Mouse (Mus musculus) midbrain, embryonic 12.5 days (tissue): ENCODE results near the gene Stim2. TPM values are rescaled to one million over a fixed set of nuclear protein-coding genes. Genes with fewer than 3 reads are reported as not detected.
A peak's percentile ranks its signal among the peaks of the same experiment; 100 is the strongest.

Experiments used
- ATAC-seq: fragments of 200-750 bp; cut with Nextera tagmentation; 2 replicates; pipeline ENCODE4 v1.8.0; 2017; ENCODE audit warnings: low read depth, moderate TSS enrichment, moderate library complexity; ENCODE audit not compliant: low FRiP score
- H3K27ac ChIP-seq: fragments of 300-500 bp; sonication (generic); replicated peaks from 2 replicates; pipeline ENCODE4 v1.5.1; 2016; ENCODE audit warnings: mild to moderate bottlenecking
- H3K27me3 ChIP-seq: fragments of 300-500 bp; sonication (generic); 2 replicates; pipeline ENCODE4 v1.6.1; 2016; ENCODE audit warnings: mild to moderate bottlenecking
- H3K36me3 ChIP-seq: fragments of 300-500 bp; sonication (generic); 2 replicates; pipeline ENCODE4 v1.6.1; 2016
- H3K4me1 ChIP-seq: fragments of 300-500 bp; sonication (generic); 2 replicates; pipeline ENCODE4 v1.6.1; 2016
- H3K4me2 ChIP-seq: fragments of 300-500 bp; sonication (generic); replicated peaks from 2 replicates; pipeline ENCODE4 v1.6.1; 2016; ENCODE audit warnings: mild to moderate bottlenecking, moderate library complexity
- H3K4me3 ChIP-seq: fragments of 300-500 bp; sonication (generic); 2 replicates; pipeline ENCODE4 v1.5.1; 2016; ENCODE audit warnings: mild to moderate bottlenecking
- H3K9ac ChIP-seq: fragments of 300-500 bp; sonication (generic); replicated peaks from 2 replicates; pipeline ENCODE4 v1.6.1; 2016; ENCODE audit warnings: mild to moderate bottlenecking, moderate library complexity
- H3K9me3 ChIP-seq: fragments of 300-500 bp; sonication (generic); 2 replicates; pipeline ENCODE4 v1.6.1; 2016; ENCODE audit warnings: mild to moderate bottlenecking
- WGBS: fragments of 180-500 bp; shearing (Covaris S2); methylation state at CpG from one replicate; pipeline ENCODE4 v1.1.7; 2016; 5-methylcytosine and 5-hydroxymethylcytosine counted together
- polyA plus RNA-seq: library from polyadenylated mRNA; unstranded; fragments of >200 nt; fragmentation: Nextera tagmentation; extraction: Ambion mirVana; gene quantifications from 2 replicates; pipeline ENCODE4 v1.2.1, GENCODE M21; 2016

Stim2 gene
- polyA plus RNA-seq: 24.1 and 24.7 TPM in 2 replicates

DNA sequence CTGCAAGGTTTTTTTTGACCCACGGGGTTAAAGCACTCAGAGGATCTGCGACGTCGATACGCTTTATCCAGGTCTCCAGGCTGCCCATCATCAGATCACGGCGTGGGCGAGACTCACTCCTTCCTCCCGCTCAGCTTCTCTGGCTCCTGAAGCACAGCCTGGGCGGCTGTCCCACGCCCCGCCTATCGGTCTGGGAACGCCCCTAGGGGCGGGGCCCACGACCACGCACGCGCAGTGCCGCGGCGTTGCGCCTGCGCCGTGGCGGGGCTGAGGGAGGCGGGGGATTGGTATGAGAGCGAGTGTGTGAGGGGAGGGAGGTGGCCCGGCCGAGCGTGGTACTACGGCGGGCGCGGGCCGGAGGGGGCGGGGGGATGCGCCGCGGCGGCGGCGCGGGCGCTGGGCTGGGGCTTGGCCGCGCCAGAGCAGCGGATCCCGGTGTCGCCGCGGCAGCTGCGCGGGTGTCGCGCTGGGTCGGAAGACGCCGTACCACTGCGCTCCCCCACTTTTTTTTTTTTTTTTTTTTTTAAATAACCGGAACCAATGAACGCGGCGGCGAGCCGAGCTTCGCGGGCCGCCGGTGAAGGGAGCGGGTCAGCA lies at the start of gene Stim2:
Gene Stim2 (plus strand): TSS at position 354 of the 597 bp plus-strand sequence.
- no peaks in the 10 kb centered on the region for H3K9me3 ChIP-seq
- under 1% methylated on average over 36 of the region's 71 CpGs for WGBS
- H3K4me2 ChIP-seq: peak within 1 kb of the TSS; percentile 82
- peak within 1 kb of the TSS; percentile 94 for H3K9ac ChIP-seq
- H3K27ac ChIP-seq: peak within 1 kb of the TSS; percentile 93
- H3K4me3 ChIP-seq: peak within 1 kb of the TSS; percentile 91
- peaks cover 22% of the 10 kb centered on the region for H3K4me1 ChIP-seq
- H3K27me3 ChIP-seq: peaks cover 5% of the 10 kb centered on the region; the same call in 1 of the 2 replicates
- no peaks in the 10 kb centered on the region for H3K36me3 ChIP-seq
- peak; percentile 97 for ATAC-seq

DNA sequence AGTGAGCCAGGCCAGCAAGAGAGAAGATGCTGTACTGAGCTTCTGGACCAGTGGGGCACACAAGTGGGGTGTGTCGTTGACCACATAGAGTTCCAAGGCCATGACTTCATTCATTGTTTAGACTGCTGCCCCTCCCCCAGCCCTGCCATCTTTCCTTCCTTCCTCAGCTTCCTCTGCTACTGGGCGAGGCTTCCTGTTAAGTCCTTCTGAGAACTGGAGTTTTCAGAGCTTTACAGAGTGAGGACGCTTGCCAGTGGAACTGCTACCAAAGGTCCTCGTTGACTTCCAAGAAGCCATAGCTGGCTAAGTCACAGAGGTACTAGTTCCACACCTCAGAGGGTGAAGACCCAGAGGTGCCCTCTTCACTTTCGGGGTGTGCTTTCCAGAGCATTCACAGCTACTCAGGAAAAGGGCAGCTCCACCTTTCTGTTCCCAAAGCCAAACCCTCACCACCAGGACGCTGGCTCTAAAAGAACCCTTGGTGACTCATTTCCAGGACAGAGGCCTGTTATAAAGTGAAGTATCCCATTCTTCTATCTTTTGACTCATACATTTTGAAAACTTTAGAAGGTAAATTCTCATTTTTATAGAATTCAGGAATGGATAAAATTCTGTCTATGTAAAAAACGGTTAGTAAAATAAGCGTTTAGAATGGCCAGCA lies 49.6 kb upstream of the Stim2 start:
- H3K4me2 ChIP-seq: no peak overlapping the region
- WGBS: 84% methylated on average over 8 of the region's 8 CpGs
- peaks cover 9% of the 10 kb centered on the region for H3K4me1 ChIP-seq
- no peaks in the 10 kb centered on the region for H3K36me3 ChIP-seq
- no peaks in the 10 kb centered on the region for H3K9me3 ChIP-seq
- ATAC-seq: no peak
- no peaks in the 10 kb centered on the region; the same call in 1 of the 2 replicates for H3K27me3 ChIP-seq
- H3K4me3 ChIP-seq: no peak overlapping the region
- no peak overlapping the region for H3K9ac ChIP-seq
- no peak overlapping the region for H3K27ac ChIP-seq

DNA sequence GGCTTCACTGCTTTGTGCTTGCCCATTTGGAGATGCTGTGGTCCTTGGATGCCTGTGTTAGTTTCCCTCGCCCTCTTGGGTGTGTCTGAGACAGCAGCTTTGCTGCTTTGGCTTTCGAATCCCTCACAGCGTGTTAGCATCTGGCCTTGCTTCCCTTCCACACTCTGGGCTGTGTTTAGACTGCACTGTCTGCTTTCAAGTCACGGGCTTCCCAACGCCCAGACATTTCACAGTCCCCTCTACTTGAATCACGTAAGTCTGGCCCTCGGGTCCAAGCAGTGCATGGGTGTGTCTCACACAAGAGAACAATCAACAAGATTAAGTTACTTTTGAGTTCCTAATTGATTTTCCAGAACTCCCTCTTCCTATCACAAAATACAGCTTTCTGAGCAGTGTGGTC lies 48.1 kb upstream of the Stim2 start:
- Histone ChIP-seq H3K4me1 (peaks cover 9% of the 10 kb centered on the region), H3K27ac (no peak overlapping the region), H3K4me2 (no peak overlapping the region), H3K27me3 (no peaks in the 10 kb centered on the region; the same call in 1 of the 2 replicates), H3K36me3 (no peaks in the 10 kb centered on the region), H3K9ac (no peak overlapping the region), H3K4me3 (no peak overlapping the region), H3K9me3 (no peaks in the 10 kb centered on the region)
- no peak for ATAC-seq
- WGBS: 57% methylated on average over 7 of the region's 7 CpGs

DNA sequence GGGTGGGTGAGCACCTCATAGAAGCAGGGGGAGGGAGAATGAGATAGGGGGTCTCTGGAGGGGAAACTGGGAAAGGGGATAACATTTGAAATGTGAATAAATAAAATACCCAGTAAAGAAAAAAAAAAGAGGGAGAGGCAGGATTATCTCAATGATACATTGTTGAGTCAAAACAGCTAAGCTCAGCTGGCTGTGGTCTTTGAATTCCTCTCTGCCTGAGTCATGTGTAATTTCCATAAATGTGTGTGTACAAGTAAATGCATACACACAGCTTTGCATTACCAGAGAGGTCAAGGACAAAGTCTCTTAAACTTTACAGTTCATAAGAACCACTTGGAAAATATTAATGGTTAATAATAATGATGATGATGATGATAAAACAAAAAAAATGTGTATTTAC lies 45.1 kb upstream of the Stim2 start:
- H3K4me1 ChIP-seq: no peaks in the 10 kb centered on the region
- no peaks in the 10 kb centered on the region for H3K27me3 ChIP-seq
- no peaks in the 10 kb centered on the region for H3K36me3 ChIP-seq
- no peak for ATAC-seq
- H3K9ac ChIP-seq: no peak overlapping the region
- H3K4me3 ChIP-seq: no peak overlapping the region
- no peak overlapping the region for H3K4me2 ChIP-seq
- no peaks in the 10 kb centered on the region for H3K9me3 ChIP-seq
- H3K27ac ChIP-seq: no peak overlapping the region

DNA sequence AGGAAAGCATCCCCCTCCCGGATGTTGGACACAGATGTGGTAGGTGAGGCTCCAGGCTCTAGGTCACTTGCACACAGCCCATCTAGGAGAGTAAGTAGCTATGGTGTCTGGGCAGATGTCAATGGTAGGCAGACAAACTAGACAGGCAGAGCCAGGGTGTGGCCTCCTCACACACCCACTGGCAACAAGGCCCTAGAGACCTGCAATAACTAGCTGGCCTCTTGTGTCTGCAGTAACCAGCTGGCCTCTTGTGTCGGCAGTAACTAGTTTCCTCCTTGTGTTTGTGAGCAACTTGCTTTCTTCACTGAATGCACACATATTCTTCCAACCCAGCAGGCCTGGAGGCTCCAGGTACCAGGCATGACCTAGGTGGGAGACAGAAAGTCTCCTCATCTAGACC lies 44.5 kb upstream of the Stim2 start:
- ATAC-seq: no peak
- Histone ChIP-seq H3K9me3 (no peaks in the 10 kb centered on the region), H3K4me2 (no peak overlapping the region), H3K9ac (no peak overlapping the region), H3K36me3 (no peaks in the 10 kb centered on the region), H3K4me3 (no peak overlapping the region), H3K4me1 (no peaks in the 10 kb centered on the region), H3K27ac (no peak overlapping the region), H3K27me3 (no peaks in the 10 kb centered on the region)
- 92% methylated on average over 2 of the region's 2 CpGs for WGBS

DNA sequence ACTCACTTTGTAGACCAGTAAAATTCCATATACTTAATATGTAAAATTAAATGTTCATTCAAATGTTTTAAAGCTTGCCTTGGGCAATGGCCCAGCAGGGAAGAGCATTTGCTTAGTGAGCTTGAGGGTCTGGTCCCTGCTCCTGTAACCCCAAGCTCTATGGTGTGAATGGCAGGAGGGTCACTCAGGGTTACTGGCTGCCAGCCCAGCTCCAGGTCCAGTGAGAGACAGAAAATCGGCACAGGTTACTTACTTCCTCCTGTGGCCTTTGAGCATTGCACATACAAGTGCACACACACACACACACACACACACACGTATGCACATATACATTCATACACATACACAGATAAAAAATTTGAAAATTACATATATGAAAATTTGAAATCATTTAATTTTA lies 42.3 kb upstream of the Stim2 start:
- H3K27me3 ChIP-seq: no peaks in the 10 kb centered on the region
- no peak overlapping the region for H3K4me3 ChIP-seq
- H3K9ac ChIP-seq: no peak overlapping the region
- no peak for ATAC-seq
- no peak overlapping the region for H3K4me2 ChIP-seq
- no peak overlapping the region for H3K27ac ChIP-seq
- 83% methylated on average over 2 of the region's 2 CpGs for WGBS
- H3K36me3 ChIP-seq: no peaks in the 10 kb centered on the region
- no peaks in the 10 kb centered on the region for H3K9me3 ChIP-seq
- no peaks in the 10 kb centered on the region for H3K4me1 ChIP-seq

DNA sequence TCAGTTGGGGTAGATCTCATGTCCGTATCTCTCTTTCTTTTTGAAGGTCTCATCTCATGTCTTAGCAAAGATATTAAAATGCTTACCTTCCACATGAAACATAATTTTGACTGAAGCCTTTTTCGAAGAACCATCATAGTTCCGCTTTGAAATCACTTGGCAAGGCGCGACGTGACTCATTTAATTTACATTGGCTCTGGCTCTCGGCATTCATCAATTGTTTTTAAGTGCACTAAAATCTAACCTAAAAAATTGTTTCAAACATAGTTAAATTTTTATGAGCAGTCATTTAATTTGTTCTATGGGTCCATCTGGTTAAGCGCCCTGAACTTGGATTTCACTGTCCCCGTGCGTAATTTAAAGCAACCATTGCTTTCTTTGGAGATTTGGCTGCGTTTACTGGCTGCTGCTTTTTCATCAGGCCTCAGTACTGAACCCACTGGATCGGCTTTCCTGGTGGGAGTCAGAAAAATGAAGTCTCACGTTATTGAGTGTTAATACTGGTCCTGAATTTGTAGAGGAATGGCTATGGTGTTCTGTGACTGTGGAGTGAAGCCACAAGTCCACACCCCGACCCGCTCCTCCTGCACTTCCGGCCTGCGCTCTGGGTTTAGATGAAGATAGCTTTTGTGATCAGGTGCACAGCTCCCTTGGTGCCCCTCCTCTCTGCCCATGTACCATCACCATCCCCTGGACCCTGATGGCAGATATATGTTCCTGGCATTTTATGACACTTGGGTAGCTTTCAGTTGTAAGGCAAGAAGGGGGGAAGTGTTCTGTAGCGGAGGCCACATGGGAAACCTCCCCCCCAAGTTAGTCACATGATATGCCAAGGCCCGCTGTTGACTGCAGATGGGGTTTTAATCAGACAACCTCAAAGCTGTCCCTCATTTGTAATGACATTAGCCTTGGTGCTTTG lies 41.6 kb upstream of the Stim2 start:
- Histone ChIP-seq H3K27ac (no peak overlapping the region), H3K27me3 (no peaks in the 10 kb centered on the region)
- WGBS: 91% methylated on average over 19 of the region's 19 CpGs

DNA sequence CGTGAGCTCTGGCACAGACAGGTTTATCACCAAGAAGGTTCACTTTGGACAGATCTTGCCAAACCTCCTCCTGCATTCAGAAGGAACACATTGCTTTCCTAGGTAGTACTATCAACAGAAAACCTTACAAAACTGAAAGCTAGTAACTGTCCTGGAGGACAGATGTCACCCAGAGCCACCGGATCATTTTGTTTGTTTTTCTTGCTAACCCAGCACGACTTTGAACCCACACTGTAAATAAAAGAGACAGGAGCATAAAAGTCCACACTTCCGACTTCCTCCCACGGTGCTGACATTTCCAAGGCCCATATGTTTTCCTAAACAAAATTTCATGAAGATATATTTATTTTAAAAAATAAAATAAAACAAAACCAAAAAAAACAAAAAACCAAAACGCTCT lies 41.0 kb upstream of the Stim2 start:
- H3K27me3 ChIP-seq: no peaks in the 10 kb centered on the region
- WGBS: 75% methylated on average over 6 of the region's 6 CpGs
- ATAC-seq: no peak
- H3K4me1 ChIP-seq: no peaks in the 10 kb centered on the region; the same call in 1 of the 2 replicates
- no peaks in the 10 kb centered on the region for H3K36me3 ChIP-seq
- no peak overlapping the region for H3K9ac ChIP-seq
- no peaks in the 10 kb centered on the region for H3K9me3 ChIP-seq
- H3K4me3 ChIP-seq: no peak overlapping the region
- H3K4me2 ChIP-seq: no peak overlapping the region
- H3K27ac ChIP-seq: no peak overlapping the region

More for the DNA sequence above, 41.6 kb upstream of the Stim2 start:
- Histone ChIP-seq H3K4me1 (no peaks in the 10 kb centered on the region), H3K4me3 (no peak overlapping the region), H3K36me3 (no peaks in the 10 kb centered on the region), H3K9ac (no peak overlapping the region), H3K9me3 (no peaks in the 10 kb centered on the region), H3K4me2 (no peak overlapping the region)
- ATAC-seq: no peak

DNA sequence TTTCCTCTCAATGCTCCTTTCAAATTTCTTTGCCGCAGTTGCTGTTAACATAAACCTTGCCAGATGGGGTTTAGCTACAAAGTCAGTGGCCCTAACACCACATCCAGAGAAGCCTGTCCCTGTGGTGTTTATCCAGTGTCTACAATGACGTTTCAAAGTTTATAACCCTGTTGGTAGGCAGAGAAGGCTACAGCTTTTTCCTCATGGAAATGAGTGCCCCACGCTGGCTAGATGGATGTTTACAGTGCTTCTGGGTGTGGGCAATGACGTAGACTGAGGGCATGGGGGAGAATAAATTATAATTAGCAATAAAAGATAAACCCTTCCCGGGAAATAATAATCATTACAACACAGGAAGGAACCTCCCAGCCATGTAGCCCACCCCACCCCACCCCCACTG lies 37.1 kb upstream of the Stim2 start:
- no peak overlapping the region for H3K4me2 ChIP-seq
- 78% methylated on average over 5 of the region's 5 CpGs for WGBS

DNA sequence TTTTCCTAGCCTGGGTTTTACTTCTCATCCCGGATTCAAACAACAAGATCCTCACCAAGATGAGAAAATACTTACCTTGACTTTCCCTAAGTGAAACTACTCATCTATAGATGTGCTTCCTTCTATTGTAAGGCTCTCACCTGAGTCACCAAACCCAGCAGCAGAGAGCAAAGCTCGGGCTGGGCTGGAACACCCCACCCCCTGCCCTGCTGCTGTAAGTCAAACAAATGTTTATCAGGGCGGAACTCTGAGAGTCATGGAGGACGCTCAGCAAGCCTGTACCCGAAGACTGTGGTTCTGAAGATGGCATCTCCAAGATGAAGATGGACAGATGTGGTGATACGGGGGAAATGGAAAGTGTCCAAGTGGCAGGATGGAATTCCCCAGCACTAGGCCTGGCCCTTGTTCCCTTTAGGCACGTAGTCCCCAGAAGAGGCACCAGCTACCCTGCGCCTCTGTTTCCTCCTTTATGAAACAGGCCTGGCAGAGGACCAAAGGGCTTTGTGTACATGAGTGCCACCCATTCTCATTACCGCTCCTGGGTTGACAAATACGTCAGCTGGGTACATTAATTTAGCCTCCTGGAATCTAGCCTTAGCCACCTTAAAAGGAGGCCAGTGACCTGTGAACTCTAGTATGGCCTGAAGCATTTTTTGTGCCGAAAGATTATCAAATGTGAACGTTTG lies 36.3 kb upstream of the Stim2 start:
- 78% methylated on average over 12 of the region's 12 CpGs for WGBS
- no peaks in the 10 kb centered on the region for H3K27me3 ChIP-seq
- H3K9me3 ChIP-seq: no peaks in the 10 kb centered on the region
- H3K9ac ChIP-seq: no peak overlapping the region
- no peak overlapping the region for H3K27ac ChIP-seq
- no peak for ATAC-seq
- H3K4me2 ChIP-seq: no peak overlapping the region
- no peaks in the 10 kb centered on the region; the same call in 1 of the 2 replicates for H3K4me1 ChIP-seq
- no peak overlapping the region for H3K4me3 ChIP-seq
- no peaks in the 10 kb centered on the region for H3K36me3 ChIP-seq

More for the DNA sequence above, 37.1 kb upstream of the Stim2 start:
- H3K27ac ChIP-seq: no peak overlapping the region
- H3K9ac ChIP-seq: no peak overlapping the region
- H3K4me1 ChIP-seq: no peaks in the 10 kb centered on the region; the same call in 1 of the 2 replicates
- H3K4me3 ChIP-seq: no peak overlapping the region
- no peaks in the 10 kb centered on the region for H3K36me3 ChIP-seq
- no peak for ATAC-seq
- no peaks in the 10 kb centered on the region for H3K27me3 ChIP-seq
- H3K9me3 ChIP-seq: no peaks in the 10 kb centered on the region

DNA sequence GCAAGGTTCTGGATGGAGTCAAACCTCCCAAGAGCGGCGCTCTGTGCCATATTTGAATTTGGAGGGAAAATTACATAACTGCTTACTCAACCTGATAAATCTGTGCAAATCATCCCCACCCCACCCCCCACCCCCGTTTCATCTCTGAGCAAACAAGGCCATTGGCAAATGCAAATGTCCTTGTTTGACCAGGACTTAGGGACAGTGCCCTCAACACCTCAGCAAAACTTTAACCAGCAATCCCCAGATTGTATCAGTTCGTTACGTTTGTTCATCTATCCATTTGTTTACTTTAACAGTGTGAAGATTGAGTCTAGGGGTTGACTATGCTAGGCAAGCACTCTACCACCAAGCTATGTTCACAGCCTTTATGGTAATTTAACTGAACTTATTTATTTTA lies 32.6 kb upstream of the Stim2 start:
- Histone ChIP-seq H3K4me2 (no peak overlapping the region), H3K27me3 (no peaks in the 10 kb centered on the region), H3K4me3 (no peak overlapping the region), H3K36me3 (no peaks in the 10 kb centered on the region), H3K4me1 (no peaks in the 10 kb centered on the region; the same call in 1 of the 2 replicates), H3K27ac (no peak overlapping the region), H3K9me3 (no peaks in the 10 kb centered on the region), H3K9ac (no peak overlapping the region)
- ATAC-seq: no peak
- WGBS: 86% methylated on average over 5 of the region's 5 CpGs
